Mouse (Mus musculus): Measurements from ENCODE around the gene Nup107. TPM values are rescaled to one million over a fixed set of nuclear protein-coding genes. Genes with fewer than 3 reads are reported as not detected.

Nup107 gene
- polyA plus RNA-seq, 1 experiment from 2014 or later, result 104 TPM

DNA sequence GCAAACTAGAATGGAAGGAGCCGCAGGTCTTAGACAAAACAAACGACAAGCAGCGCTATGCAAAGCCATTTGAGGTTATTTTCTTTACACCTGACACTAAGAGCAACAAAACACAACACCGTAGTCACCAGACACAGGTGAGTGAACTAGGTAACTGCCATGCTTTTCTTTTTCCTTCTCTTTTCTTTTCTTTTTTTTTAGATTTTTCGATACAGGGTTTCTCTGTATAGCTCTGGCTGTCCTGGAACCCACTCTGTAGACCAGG is 25.7 kb downstream of the Nup107 start:
- no peaks in the 10 kb centered on the region for H3K27me3 ChIP-seq (ENCODE audit: control insufficient read depth, insufficient read depth, low read length)
- H3K27ac ChIP-seq (ENCODE audit: low read depth, low read length), result no peak overlapping the region
- no peak for ATAC-seq (replicated peaks; ENCODE audit: low FRiP score)
- no peaks in the 10 kb centered on the region for H3K9me3 ChIP-seq (ENCODE audit: control insufficient read depth, low read length)
- no peak overlapping the region for H3K9ac ChIP-seq (ENCODE audit: low read length)
- H3K4me2 ChIP-seq (ENCODE audit: low read depth, low read length, severe bottlenecking), result no peak overlapping the region
- H3K36me3 ChIP-seq (ENCODE audit: control insufficient read depth, insufficient read depth, low read length), result peaks cover 5% of the 10 kb centered on the region; the same call in 1 of the 2 replicates
- no peak overlapping the region for H3K4me3 ChIP-seq (ENCODE audit: low read depth, low read length)
- WGBS, result 95% methylated on average over 5 of the region's 5 CpGs
- no peak for DNase-seq (ENCODE audit: low spot score)
- no peaks in the 10 kb centered on the region for H3K4me1 ChIP-seq (replicated peaks; ENCODE audit: control insufficient read depth, insufficient read depth, low read length)

DNA sequence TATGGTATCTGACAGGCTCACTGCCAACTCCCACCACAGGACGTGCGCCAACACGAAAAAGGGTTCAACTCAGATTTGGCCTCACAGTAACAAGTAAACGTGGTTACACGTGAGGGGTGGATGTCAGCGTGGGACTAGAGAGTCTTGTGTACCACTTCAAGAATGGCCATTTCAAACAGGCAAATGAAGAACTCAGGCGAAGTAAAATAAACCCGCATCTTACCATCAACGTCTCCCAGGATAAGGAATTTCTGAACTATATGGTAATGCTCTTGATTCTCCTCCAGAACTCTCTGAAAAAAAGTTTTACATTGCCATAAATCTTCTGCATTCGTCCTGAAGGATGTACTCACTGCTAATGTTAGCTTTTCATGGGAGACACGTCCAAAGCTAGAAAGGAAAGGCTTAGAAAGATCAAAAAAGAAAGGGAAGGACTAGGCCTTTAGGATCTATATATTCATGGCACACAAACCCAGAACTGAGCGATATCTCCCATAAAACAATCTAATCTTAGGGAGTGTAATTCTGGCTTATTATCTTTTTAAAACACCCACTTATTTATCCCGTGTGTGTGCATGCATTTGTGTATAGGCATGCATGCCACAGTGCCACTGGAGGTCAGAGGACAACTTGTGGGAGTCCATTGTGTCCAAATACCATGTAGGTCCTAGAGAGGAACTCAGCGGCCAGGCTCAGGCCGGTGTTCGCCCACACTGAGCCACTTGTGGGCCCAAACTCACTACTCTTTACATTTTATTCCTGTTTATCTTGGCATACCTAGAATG is 26.2 kb downstream of the Nup107 start:
- Histone ChIP-seq H3K9ac (ENCODE audit: low read length) (no peak overlapping the region), H3K4me2 (ENCODE audit: low read depth, low read length, severe bottlenecking) (no peak overlapping the region), H3K27me3 (ENCODE audit: control insufficient read depth, insufficient read depth, low read length) (no peaks in the 10 kb centered on the region), H3K36me3 (ENCODE audit: control insufficient read depth, insufficient read depth, low read length) (peaks cover 5% of the 10 kb centered on the region; the same call in 1 of the 2 replicates), H3K4me3 (ENCODE audit: low read depth, low read length) (no peak overlapping the region), H3K27ac (ENCODE audit: low read depth, low read length) (no peak overlapping the region), H3K9me3 (ENCODE audit: control insufficient read depth, low read length) (no peaks in the 10 kb centered on the region), H3K4me1 (replicated peaks; ENCODE audit: control insufficient read depth, insufficient read depth, low read length) (no peaks in the 10 kb centered on the region)
- no peak for DNase-seq (ENCODE audit: low spot score)
- WGBS, result 93% methylated on average over 16 of the region's 16 CpGs
- ATAC-seq (replicated peaks; ENCODE audit: low FRiP score), result no peak

DNA sequence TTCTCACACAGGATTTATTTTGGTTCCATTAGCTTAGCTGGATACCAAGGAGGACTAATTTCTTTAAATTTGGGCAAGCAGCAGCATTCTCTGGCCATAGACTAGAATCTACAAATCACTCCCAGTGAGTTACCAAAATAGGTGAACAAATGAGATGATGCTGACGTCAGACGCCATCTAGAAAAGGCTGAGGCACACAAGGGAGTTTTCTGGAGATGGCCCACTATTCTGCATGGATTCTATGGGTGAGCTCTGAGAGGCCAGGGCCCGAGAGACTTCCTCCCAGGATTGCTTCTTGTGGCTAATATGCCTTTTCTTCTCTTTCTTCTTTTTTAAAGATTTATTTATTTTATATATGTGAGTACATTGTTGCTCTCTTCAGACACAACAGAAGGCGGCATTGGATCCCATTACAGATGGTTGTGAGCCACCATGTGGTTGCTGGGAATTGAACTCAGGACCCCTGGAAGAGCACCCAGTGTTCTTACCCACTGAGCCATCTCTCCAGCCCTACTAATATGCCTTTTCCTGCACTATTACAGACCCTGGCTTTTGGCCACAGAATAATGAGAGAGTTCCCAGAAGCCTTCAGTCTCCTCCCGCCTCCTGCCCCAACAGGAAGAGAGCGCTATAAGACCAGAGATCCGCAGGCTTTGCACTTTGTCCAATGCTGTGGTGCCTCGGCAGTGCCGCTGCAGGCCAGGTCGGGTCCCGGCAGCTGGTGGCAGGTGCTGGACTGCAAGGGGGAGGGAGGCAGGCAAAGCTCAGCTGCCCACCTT is 27.2 kb downstream of the Nup107 start:
- Histone ChIP-seq H3K27ac (ENCODE audit: low read depth, low read length) (no peak overlapping the region), H3K9ac (ENCODE audit: low read length) (no peak overlapping the region)

DNA sequence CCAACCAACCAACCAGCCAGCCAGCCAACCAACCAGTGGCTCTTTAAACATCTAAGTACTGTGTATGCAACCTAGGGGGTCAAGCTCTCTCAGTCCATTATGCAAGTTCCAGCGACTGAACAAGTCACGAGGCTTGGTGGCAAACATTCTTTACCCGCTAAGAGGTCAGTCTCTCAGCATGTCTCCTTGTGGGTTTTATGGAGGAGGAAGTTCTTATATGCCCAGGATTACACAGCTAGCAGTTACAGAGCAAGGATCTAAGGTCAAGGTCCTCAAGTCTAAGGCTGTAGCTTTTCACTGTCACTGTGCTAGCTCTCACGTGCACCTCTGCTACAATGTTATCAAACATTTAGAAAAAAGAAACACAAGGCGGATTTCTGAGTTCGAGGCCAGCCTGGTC is 27.9 kb downstream of the Nup107 start:
- ATAC-seq (replicated peaks; ENCODE audit: low FRiP score) (no peak), DNase-seq (ENCODE audit: low spot score) (no peak)
- WGBS, result 86% methylated on average over 6 of the region's 6 CpGs
- Histone ChIP-seq H3K4me2 (ENCODE audit: low read depth, low read length, severe bottlenecking) (no peak overlapping the region), H3K9ac (ENCODE audit: low read length) (no peak overlapping the region), H3K4me1 (replicated peaks; ENCODE audit: control insufficient read depth, insufficient read depth, low read length) (no peaks in the 10 kb centered on the region), H3K27ac (ENCODE audit: low read depth, low read length) (no peak overlapping the region), H3K4me3 (ENCODE audit: low read depth, low read length) (no peak overlapping the region), H3K9me3 (ENCODE audit: control insufficient read depth, low read length) (no peaks in the 10 kb centered on the region), H3K27me3 (ENCODE audit: control insufficient read depth, insufficient read depth, low read length) (no peaks in the 10 kb centered on the region), H3K36me3 (ENCODE audit: control insufficient read depth, insufficient read depth, low read length) (peaks cover 12% of the 10 kb centered on the region)

More for the DNA sequence above, 27.2 kb downstream of the Nup107 start:
- H3K9me3 ChIP-seq (ENCODE audit: control insufficient read depth, low read length), result no peaks in the 10 kb centered on the region
- no peak for ATAC-seq (replicated peaks; ENCODE audit: low FRiP score)
- H3K4me1 ChIP-seq (replicated peaks; ENCODE audit: control insufficient read depth, insufficient read depth, low read length), result no peaks in the 10 kb centered on the region
- no peak overlapping the region for H3K4me2 ChIP-seq (ENCODE audit: low read depth, low read length, severe bottlenecking)
- peaks cover 10% of the 10 kb centered on the region; the same call in 1 of the 2 replicates for H3K36me3 ChIP-seq (ENCODE audit: control insufficient read depth, insufficient read depth, low read length)
- H3K27me3 ChIP-seq (ENCODE audit: control insufficient read depth, insufficient read depth, low read length), result no peaks in the 10 kb centered on the region
- WGBS, result 94% methylated on average over 11 of the region's 11 CpGs
- DNase-seq (ENCODE audit: low spot score), result no peak
- H3K4me3 ChIP-seq (ENCODE audit: low read depth, low read length), result no peak overlapping the region

DNA sequence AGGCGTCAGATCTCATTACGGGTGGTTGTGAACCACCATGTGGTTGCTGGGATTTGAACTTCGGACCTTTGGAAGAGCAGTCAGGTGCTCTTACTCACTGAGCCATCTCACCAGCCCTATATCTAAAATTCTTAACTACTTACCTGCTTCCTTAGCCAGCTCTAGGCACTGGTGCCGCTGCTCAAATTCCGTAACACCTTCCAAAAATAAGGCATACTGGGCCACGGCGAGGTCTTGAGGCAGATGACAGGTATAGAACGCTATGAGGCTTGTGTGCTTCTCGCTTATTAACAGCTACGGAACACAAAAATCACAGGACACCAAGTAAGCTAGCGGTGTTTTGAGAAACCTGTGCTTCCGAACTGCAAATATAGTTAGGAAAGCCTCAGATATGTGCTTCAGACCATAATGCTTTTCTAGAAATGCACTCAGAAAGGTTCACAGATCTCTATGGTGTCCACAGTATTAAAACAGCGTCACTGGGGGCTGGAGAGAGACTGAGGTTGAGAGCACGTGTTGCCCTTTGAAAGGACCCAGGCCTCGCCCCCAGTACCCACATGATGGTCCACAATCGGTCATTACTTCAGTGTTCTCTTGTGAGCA is 28.8 kb downstream of the Nup107 start:
- Histone ChIP-seq H3K9ac (ENCODE audit: low read length) (no peak overlapping the region), H3K4me1 (replicated peaks; ENCODE audit: control insufficient read depth, insufficient read depth, low read length) (no peaks in the 10 kb centered on the region), H3K36me3 (ENCODE audit: control insufficient read depth, insufficient read depth, low read length) (peaks cover 15% of the 10 kb centered on the region), H3K27ac (ENCODE audit: low read depth, low read length) (no peak overlapping the region), H3K4me2 (ENCODE audit: low read depth, low read length, severe bottlenecking) (no peak overlapping the region), H3K9me3 (ENCODE audit: control insufficient read depth, low read length) (no peaks in the 10 kb centered on the region), H3K4me3 (ENCODE audit: low read depth, low read length) (no peak overlapping the region), H3K27me3 (ENCODE audit: control insufficient read depth, insufficient read depth, low read length) (no peaks in the 10 kb centered on the region)
- WGBS, result 95% methylated on average over 16 of the region's 16 CpGs
- ATAC-seq (replicated peaks; ENCODE audit: low FRiP score) (no peak), DNase-seq (ENCODE audit: low spot score) (no peak)

DNA sequence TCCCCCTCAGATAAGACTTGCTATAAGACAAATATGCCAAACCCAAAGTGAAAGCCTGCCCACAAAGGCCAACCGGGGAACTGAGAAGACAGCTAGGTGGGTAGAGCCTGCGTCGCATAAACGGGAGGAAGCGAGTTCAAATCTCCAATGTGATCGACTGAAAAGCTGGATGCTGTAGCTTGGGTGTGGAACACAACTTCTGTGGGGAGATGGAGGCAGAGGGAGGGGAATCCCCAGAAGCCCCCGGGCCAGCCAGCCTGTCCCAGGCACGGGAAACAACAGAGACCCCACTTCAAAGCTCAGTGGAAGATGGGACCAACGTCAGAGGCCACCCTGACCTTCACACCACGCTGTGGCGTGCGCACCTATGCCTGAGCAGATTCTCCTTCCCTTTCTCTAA is 29.5 kb downstream of the Nup107 start:
- H3K27me3 ChIP-seq (ENCODE audit: control insufficient read depth, insufficient read depth, low read length), result no peaks in the 10 kb centered on the region
- H3K36me3 ChIP-seq (ENCODE audit: control insufficient read depth, insufficient read depth, low read length), result peaks cover 19% of the 10 kb centered on the region
- ATAC-seq (replicated peaks; ENCODE audit: low FRiP score) (no peak), DNase-seq (ENCODE audit: low spot score) (no peak)
- WGBS, result 95% methylated on average over 12 of the region's 12 CpGs
- H3K9me3 ChIP-seq (ENCODE audit: control insufficient read depth, low read length), result no peaks in the 10 kb centered on the region
- no peak overlapping the region for H3K27ac ChIP-seq (ENCODE audit: low read depth, low read length)
- H3K4me1 ChIP-seq (replicated peaks; ENCODE audit: control insufficient read depth, insufficient read depth, low read length), result no peaks in the 10 kb centered on the region
- no peak overlapping the region for H3K9ac ChIP-seq (ENCODE audit: low read length)
- no peak overlapping the region for H3K4me3 ChIP-seq (ENCODE audit: low read depth, low read length)
- no peak overlapping the region for H3K4me2 ChIP-seq (ENCODE audit: low read depth, low read length, severe bottlenecking)

DNA sequence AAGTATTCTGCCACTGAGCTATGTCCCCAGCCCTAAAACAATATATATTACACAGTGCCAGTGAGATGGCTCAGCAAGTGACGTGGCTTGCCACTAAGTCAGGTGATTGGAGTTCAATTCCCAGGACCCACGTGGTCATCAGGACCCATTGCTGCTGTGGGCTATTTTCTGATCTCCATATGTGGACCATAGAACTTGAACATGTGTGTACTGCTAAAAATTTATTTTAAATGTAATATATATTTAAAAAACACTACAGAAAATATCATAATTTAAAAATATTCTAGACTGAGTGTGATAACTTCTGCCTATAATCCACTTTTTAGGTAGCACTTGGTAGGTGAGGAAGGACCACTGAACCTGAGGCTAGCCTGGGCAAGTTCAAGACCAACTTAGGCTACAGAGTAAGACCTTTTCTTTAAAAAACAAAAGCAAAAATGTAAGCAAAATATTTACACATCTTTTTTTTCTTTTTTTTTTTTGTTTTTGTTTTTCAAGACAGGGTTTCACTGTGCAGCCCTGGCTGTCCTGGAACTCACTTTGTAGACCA is 30.1 kb downstream of the Nup107 start:
- Histone ChIP-seq H3K4me1 (replicated peaks; ENCODE audit: control insufficient read depth, insufficient read depth, low read length) (no peaks in the 10 kb centered on the region), H3K9me3 (ENCODE audit: control insufficient read depth, low read length) (no peaks in the 10 kb centered on the region), H3K27ac (ENCODE audit: low read depth, low read length) (no peak overlapping the region), H3K4me2 (ENCODE audit: low read depth, low read length, severe bottlenecking) (no peak overlapping the region), H3K4me3 (ENCODE audit: low read depth, low read length) (no peak overlapping the region), H3K27me3 (ENCODE audit: control insufficient read depth, insufficient read depth, low read length) (no peaks in the 10 kb centered on the region), H3K36me3 (ENCODE audit: control insufficient read depth, insufficient read depth, low read length) (peaks cover 23% of the 10 kb centered on the region), H3K9ac (ENCODE audit: low read length) (no peak overlapping the region)
- DNase-seq (ENCODE audit: low spot score) (no peak), ATAC-seq (replicated peaks; ENCODE audit: low FRiP score) (no peak)
- WGBS, result 95% methylated on average over 2 of the region's 2 CpGs

DNA sequence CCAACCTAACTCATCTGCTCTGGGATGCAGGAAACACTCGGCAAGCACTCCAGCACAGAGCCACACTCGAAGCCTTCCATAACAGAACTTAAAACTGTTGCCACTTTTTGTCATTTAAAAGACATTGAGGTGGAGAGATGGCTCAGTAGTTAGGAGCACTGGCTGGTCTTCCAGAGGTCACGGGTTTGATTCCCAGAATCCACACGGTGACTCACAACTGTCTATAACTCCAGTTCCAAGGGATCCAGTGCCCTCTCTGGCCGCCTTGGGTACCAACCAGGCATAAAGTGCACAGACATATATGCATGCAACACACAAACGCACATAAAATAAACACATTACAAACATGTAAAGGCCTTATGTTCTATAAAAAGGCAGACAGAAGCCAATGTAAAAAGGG is 31.0 kb downstream of the Nup107 start:
- H3K9me3 ChIP-seq (ENCODE audit: control insufficient read depth, low read length), result no peaks in the 10 kb centered on the region
- DNase-seq (ENCODE audit: low spot score) (no peak), ATAC-seq (replicated peaks; ENCODE audit: low FRiP score) (no peak)
- H3K4me2 ChIP-seq (ENCODE audit: low read depth, low read length, severe bottlenecking), result no peak overlapping the region
- H3K9ac ChIP-seq (ENCODE audit: low read length), result no peak overlapping the region
- H3K27ac ChIP-seq (ENCODE audit: low read depth, low read length), result no peak overlapping the region
- WGBS, result 98% methylated on average over 6 of the region's 6 CpGs
- peaks cover 27% of the 10 kb centered on the region for H3K36me3 ChIP-seq (ENCODE audit: control insufficient read depth, insufficient read depth, low read length)
- H3K27me3 ChIP-seq (ENCODE audit: control insufficient read depth, insufficient read depth, low read length), result no peaks in the 10 kb centered on the region
- no peaks in the 10 kb centered on the region for H3K4me1 ChIP-seq (replicated peaks; ENCODE audit: control insufficient read depth, insufficient read depth, low read length)
- no peak overlapping the region for H3K4me3 ChIP-seq (ENCODE audit: low read depth, low read length)

All from forebrain, embryonic 11.5 days (tissue).